Mouse (Mus musculus) CD4-positive, CD25-positive, alpha-beta regulatory T cell, adult 4 months (primary cell): ENCODE measurements around the gene Gm4881. TPM values are rescaled to one million over a fixed set of nuclear protein-coding genes. Genes with fewer than 3 reads are reported as not detected.

Experiments
- ATAC-seq: one replicate; pipeline ENCODE4 v1.8.0; 2017
- polyA plus RNA-seq, 2 experiments: library from polyadenylated mRNA; unstranded; fragments of 100-300 nt; shearing (Covaris generic); gene quantifications; one replicate each; pipeline ENCODE4 v1.2.1; 2017

Gene Gm4881
- polyA plus RNA-seq, 2 experiments from 2014 or later: not detected

DNA sequence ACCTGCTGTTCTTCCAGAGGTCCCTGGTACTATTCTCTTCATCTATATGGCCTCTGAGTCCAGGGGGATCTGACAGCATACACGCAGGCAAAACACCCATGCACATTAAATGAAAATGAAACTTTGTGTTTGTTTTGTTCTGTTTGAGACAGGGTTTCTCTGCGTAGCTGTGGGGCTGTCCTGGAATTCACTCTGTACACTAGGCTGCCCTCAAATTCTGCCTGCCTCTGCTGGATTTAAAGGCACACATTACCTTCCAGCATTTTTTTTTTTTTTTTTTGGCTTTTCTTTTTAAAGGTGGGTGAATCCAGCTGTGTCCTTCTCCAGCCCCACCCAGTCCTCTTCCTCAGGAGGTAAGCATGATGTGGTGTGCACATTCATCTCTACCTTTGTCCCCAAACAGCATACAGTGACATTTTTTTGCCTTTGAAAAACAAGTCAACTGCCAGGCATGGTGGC, 52.1 kb downstream of the Gm4881 start:
- ATAC-seq: peak; percentile 56

DNA sequence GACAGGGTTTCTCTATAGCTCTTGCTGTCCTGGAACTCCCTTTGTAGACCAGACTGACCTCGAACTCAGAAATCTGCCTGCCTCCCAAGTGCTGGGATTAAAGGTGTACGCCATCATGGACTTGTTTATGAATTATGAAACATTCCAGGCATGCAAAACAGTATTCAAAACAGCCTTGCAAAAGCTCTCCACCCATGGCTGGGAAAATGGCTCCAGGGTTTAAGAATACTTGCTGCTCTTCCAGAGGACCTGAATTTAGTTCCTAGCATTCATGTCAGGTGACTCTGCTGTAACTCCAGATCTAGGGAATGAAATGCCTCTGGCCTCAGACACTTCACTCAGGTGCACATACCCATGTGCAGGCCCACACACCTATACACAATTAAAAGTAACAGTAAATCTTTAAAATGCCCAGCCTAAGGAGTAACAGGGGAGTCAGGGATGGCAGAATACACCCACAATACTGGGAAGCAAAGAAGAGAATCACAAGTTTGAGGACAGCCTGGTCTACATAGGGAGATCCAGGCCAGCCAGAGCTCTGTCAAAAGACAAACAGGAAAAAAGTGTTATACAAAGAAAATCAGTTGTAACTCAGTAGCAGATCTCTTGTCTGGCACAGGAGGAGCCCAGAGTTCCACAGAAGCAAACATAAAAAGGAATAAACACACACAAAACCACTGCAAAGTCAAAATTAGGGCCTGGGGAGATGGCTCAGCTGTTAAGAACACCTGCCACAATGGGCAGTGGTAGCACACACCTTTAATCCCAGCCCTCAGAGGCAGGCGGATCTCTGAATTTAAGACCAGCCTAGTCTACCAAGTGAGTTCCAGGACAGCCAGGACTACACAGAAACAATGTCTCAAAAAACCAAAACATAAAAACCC, 52.8 kb downstream of the Gm4881 start:
- ATAC-seq: peak; percentile 9

DNA sequence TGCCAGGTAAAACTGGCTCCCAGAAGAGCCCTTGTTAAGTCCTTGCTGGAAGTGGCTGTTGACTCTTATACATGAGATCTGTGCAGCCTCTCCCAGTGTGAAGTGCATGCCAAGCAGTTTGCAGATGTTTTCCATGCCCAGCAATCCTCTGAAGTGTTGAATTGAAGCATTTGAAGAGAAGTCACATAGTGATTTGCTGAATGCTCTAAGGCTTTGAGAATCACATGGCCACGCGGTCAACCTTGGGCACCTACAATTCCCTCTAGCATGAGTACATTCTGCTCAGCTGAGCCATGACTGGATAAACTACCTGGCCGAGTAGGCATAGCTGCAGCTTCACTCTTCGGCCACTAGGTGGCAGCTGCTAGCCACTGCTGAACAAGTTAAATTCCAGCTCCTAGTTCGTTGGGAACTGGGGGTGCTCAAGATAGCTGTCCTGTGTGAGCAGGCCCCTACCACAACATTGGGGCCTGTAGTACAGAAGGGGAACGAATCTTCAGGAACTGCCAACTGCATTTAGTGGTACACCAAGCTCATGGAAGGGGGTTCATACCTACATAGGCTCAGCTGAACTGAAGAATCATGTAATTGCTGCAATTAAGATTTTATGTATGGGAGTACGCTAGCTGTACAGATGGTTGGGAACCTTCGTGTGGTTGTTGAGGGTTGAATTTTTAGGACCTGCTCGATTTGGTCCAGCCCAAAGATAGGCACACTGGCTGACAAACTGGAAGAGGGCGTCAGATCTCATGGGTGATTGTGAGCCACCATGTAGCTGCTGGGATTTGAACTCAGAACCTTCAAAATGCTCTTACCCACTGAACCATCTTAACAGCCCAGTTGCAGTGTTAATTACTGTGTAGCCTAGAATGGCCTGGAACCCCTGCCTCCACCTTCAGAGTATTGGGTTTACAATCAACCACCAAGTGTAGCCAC, 53.7 kb downstream of the Gm4881 start:
- peak; percentile 74 for ATAC-seq

DNA sequence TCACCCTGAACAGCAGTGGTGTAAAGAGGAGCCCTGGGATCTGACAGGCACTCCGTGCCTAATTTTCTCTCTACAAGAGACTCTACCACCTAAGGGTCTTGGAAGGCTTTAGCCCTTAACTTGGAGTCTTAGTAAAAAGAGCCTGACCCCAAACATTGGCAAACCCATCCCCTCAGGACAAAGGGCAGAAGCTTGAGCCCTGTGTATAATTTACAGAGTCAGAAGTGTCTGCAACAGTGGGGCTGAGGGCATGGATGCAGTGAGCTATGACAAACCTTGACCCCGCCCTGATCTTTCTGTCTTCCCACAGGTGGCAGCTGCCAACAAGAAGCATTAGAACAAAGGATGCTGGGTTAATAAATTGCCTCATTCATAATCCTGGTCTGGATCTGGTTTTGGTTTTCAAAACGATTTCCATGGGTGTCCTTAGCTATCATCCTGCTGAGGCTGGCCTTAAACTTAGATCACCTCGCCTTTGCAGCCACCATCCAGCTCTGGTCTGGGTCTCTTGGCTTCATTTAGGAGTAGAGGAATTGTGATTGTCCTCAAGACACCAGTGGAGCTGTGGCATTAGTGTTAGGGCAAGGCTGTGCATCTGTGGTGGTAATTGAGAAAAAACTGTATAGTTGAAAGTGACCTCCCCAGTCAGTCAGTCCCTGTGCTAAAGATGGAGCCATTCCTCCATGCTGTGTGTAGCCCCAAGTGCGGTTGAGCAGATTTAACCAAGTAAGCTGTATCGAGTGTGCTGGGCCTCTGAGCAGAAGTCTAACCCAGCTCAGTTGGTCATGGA, 54.7 kb downstream of the Gm4881 start:
- no peak for ATAC-seq

DNA sequence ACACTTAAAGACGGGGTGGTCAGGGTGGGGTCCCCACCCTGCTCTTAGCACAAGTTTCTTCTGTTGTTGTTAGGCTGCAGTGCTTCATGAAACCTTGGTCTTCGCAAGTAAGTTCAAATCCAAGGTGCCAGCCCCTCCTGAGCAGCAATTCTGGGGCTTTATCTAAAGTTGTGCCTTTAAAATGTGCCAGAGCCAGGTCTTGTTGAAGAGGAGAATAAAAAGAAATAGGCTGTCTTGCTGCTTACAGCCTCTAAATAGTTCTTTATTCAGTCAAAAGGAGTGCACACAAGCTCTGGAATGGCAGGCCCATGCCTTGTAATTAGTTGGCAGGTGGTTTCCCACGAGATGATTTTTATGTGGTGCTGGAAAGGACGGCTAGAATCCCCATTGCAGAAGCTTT, 57.2 kb downstream of the Gm4881 start:
- ATAC-seq: no peak

DNA sequence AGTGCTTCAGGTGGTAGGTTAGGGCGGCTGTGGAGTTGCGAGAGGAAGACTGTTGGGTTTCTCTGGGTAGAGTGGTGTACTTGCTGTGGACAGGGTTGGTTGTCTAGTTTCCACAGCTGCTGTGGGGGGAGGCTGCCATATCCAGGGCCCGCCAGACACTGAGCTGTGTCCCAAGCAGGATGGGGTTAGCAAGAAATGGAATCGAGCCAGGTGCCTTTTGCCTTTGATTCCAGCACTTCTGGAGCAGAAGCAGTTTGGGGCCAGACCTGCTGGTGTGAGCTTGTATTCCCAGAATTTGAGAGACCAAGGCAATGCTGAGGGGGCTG, 58.0 kb downstream of the Gm4881 start:
- no peak for ATAC-seq

DNA sequence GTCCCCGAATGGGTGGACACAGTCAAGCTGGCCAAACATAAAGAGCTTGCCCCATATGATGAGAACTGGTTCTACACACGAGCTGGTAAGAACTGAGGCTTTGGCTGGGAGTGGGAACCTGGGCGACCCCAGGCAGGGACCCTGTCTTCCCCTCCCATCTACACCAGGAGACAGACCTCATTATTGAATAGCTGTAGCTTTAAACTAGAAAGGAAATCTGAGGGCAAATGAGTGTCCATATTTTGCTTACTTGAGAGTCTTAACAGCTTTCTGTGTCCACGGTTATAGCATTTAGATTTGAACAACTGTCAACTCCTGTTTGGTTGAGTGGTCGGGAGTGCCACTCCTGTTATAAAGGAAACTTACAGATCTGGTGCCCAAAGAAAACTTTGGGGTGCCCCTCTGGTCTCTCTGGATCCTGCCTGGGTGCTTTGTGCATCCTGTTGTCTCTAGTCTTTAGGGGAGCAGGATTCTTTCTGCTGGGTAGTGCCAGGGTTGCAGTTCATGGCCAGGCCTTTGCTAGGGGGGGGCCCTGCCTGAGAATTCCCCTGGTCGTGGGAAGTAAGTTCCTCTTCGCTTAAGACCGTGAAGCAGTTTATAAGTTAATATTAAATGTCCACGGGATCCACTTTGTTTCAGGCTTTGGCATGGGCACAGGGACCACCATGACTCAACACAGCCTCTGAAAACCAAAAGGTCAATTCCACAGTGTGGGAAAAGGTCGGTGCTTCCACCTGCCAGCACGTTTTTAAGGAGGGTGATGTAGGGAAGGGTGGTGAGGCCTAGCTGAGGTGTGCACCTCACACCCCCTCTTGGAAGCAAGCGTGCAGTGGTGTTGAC, 58.6 kb downstream of the Gm4881 start:
- ATAC-seq: no peak

DNA sequence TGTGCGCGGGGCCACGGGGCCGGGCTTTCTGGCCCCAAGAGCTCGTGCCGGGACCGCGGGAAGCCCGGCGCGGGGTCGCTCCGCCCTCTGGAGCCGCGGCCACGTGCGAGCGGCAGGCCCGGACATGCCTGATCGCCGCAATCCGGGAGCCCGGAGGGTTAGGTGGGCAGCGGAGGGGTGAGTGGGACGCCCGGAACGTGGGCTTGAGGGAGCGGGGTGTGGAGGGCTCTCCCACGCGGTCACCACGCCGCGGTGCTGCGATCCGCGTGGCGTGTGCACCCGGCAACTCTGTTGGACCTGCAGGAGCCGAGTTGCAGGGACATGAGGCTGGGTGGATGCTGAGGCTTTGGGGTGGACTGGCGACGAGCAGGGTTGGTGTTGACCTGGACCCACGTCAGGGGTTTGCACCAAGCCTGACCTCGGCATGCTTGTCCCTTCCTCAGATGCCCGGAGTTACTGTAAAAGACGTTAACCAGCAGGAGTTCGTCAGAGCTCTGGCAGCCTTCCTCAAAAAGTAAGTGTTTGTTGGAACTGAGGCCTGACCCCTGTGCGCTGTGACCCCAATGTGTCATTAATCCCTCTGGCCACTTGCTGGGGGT, 59.5 kb downstream of the Gm4881 start:
- ATAC-seq: peak; percentile 29

DNA sequence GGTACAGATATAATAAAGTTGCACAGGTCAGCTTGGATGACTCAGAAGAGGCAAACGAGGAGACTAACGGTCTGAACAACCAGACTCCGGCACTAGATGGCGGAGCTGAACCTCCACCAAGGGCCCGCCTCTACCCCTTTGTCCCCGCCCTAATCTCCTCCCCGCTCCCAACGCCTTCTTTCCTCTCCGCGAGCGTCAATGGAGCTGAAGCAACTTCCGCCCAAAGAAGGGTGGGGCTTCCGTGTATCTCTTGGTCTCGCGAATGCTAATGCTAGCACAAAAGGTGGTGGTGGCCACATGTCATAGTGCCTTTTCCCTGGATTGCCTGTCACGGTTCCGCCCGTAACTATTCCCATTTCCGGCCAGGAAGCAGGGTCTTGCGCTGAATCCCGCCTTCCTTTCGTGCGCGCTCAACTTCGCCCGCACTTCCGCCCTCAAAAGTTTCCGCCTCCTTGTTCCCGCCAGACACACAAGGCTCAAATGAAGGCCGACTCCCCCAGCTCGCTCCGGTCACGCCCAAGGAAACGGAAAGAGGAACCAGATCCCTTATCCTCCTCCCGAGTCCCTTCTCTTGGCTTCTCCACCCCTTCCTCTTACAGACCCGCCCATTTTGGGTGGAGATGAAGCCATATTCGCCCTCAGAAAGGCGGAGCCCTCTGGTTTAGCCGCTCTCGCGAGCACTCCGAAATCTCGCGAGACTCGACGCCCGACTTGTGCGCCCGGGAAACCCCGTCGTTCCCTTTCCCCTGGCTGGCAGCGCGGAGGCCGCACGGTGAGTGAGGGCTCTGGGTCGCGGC, 60.2 kb downstream of the Gm4881 start, which contains the start of gene Rps19:
TSS of gene Rps19 (plus strand) at position 476 of the 797 bp plus-strand sequence.
- ATAC-seq: peak; percentile 89

DNA sequence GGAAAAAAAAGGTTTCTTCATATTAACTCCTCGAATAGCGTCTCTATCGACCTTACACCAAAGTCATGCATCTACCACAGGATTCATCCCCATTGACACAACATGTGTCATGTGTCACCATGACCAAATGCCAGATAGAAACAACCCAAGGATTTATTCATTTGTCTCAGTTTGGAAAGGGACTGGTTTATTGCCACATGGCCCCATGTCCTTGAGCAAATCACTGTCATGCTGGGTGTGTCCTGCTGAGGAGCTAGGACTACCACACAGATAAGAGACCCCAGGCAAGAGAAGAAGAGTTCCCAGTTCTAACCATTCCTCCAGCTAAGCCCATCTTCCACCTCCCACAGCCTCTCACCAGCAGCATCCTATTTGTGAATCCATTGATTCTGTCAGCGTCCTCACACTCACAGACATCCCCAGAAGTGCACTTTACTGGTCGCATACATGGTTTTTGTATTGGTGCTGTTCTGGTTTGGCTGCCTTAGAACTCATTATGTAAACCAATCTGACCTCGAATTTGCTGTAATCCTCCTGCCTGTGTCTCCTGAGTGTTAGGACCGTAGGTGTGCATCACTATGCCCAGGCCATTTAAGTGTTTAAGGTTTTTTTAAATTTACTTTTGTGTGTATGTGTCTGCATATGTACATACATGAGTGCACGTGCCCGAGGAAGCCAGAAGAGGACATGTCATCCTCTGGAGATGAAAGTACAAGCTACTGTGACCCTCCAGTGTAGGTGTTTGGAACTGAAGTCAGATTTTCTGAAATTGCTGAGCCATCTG, 61.7 kb downstream of the Gm4881 start:
- ATAC-seq: no peak

DNA sequence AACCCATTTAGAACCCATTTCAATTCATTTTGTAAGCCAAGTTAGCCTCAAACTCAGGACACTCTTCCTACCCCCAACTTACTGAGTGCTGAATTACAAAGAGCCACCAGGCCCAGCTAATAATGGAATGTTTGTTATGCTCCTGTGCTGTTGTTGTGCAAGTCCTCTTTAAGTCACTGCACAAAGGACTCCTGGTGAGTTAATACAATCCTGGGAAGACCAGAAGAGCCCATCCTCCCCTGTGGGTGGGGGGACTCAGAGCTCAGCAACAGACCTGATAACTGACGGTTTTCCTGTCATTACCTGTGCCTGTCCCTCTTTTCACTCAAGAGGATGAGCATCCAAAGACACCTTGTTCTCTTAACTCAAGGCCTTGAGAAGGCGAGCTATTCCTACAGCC, 64.7 kb downstream of the Gm4881 start:
- ATAC-seq: no peak

DNA sequence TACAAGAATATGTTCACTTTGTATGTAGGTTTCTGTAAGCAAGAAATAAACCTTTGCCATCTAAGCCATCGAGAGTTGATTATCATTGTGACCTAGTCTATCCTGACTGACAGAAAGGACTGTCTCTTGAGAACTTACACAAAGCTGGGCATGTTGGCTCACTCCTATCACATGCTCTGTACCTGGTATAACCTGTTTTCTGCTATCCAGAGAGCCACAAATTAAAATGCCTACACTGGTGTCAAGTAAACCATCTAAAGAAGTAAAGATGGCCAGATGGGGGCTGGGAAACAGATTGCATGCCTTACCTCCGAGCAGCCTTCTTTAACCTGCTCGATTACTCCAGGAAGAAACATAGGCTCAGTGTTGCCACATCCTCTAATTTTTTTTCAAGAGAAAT, 66.7 kb downstream of the Gm4881 start:
- no peak for ATAC-seq

Other genes with a start within 250 kb of the Gm4881 start
- gene BC049730, start 235.3 kb downstream of the Gm4881 start, polyA plus RNA-seq: not detected
- gene Gm4763, start 217.6 kb downstream of the Gm4881 start, polyA plus RNA-seq: not detected
- gene Cd177, start 184.2 kb downstream of the Gm4881 start, polyA plus RNA-seq: not detected
- gene Ceacam10, start 167.3 kb downstream of the Gm4881 start, polyA plus RNA-seq: not detected
- 10 to 100 TPM; 22.4 to 44.8 TPM for gene Gm9844, start 82.3 kb downstream of the Gm4881 start, polyA plus RNA-seq
- gene Lypd4, start 74.6 kb downstream of the Gm4881 start, polyA plus RNA-seq: not detected
- gene Dmrtc2, start 74.4 kb downstream of the Gm4881 start, polyA plus RNA-seq: not detected
- over 10,000 TPM; 12,099 to 13,283 TPM for gene Rps19, start 60.1 kb downstream of the Gm4881 start, polyA plus RNA-seq
- gene Cd79a, start 47.1 kb downstream of the Gm4881 start, polyA plus RNA-seq: 10 to 100 TPM in 1 of 2 experiments, 1 to 10 TPM in 1; 2.2 to 28.9 TPM
- gene Arhgef1, start 41.6 kb downstream of the Gm4881 start, polyA plus RNA-seq: 100 to 1,000 TPM; 166 to 183 TPM
- 100 to 1,000 TPM; 187 to 237 TPM for gene Rabac1, start 28.3 kb upstream of the Gm4881 start, polyA plus RNA-seq
- gene Atp1a3, start 61.5 kb upstream of the Gm4881 start, polyA plus RNA-seq: 1 to 10 TPM; 2.3 TPM
- 1 to 10 TPM; 4.1 to 4.5 TPM for gene Grik5, start 127.9 kb upstream of the Gm4881 start, polyA plus RNA-seq
- gene Zfp574, start 128.1 kb upstream of the Gm4881 start, polyA plus RNA-seq: 10 to 100 TPM; 11.3 to 15.1 TPM
- gene Pou2f2, start 235.2 kb upstream of the Gm4881 start, polyA plus RNA-seq: 10 to 100 TPM; 25.9 to 29.4 TPM